Mouse (Mus musculus) neural tube, embryonic 12.5 days (tissue): ENCODE results near the gene Nlgn2. TPM values are rescaled to one million over a fixed set of nuclear protein-coding genes. Genes with fewer than 3 reads are reported as not detected.

Experiments
- ATAC-seq: fragments of 200-750 bp; cut with Nextera tagmentation; 2 replicates; pipeline ENCODE4 v1.8.0; 2017; ENCODE audit warnings: low read depth, mild to moderate bottlenecking, moderate TSS enrichment, moderate library complexity; ENCODE audit not compliant: low FRiP score
- H3K27ac ChIP-seq: fragments of 300-500 bp; sonication (generic); 2 replicates; pipeline ENCODE4 v1.5.1; 2016
- H3K27me3 ChIP-seq: fragments of 300-500 bp; sonication (generic); replicated peaks from 2 replicates; pipeline ENCODE4 v1.6.1; 2016; ENCODE audit warnings: mild to moderate bottlenecking
- H3K36me3 ChIP-seq: fragments of 300-500 bp; sonication (generic); 2 replicates; pipeline ENCODE4 v1.6.1; 2016; ENCODE audit warnings: mild to moderate bottlenecking
- H3K4me1 ChIP-seq: fragments of 300-500 bp; sonication (generic); 2 replicates; pipeline ENCODE4 v1.6.1; 2016
- H3K4me2 ChIP-seq: fragments of 300-500 bp; sonication (generic); replicated peaks from 2 replicates; pipeline ENCODE4 v1.6.1; 2016; ENCODE audit warnings: mild to moderate bottlenecking
- H3K4me3 ChIP-seq: fragments of 300-500 bp; sonication (generic); 2 replicates; pipeline ENCODE4 v1.5.1; 2016
- H3K9ac ChIP-seq: fragments of 300-500 bp; sonication (generic); 2 replicates; pipeline ENCODE4 v1.6.1; 2016; ENCODE audit warnings: mild to moderate bottlenecking
- H3K9me3 ChIP-seq: fragments of 300-500 bp; sonication (generic); 2 replicates; pipeline ENCODE4 v1.6.1; 2016; ENCODE audit warnings: mild to moderate bottlenecking
- WGBS: fragments of 180-500 bp; shearing (Covaris S2); methylation state at CpG from one replicate; pipeline ENCODE4 v1.1.7; 2016; 5-methylcytosine and 5-hydroxymethylcytosine counted together
- polyA plus RNA-seq: library from polyadenylated mRNA; unstranded; fragments of >200 nt; fragmentation: Nextera tagmentation; extraction: Ambion mirVana; gene quantifications from 2 replicates; pipeline ENCODE4 v1.2.1, GENCODE M21; 2016

Nlgn2 gene
- polyA plus RNA-seq, 1 experiment from 2014 or later = 14.1 TPM

DNA sequence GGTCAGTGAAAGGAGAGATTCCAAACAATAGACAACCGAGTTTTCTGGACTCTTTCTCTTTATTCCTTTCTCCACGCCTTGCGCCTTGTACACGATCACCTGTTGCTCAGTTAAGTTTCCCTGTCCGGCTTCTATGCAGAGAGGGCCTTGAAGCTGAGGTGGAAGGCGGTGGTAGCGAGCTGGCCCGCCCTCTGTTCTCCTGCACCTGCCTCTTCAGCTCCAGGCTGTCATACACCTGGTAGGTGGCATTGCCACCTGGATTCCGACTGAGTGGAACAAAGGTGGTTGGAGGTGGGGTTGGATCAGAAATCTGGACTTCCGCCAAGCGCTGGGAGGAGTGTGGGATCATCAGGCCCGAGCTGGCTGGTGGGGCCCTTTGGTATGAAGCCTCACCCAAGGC is 21.1 kb downstream of the Nlgn2 start:
- Histone ChIP-seq H3K4me3 (no peak overlapping the region), H3K9ac (no peak overlapping the region), H3K27me3 (no peaks in the 10 kb centered on the region), H3K4me1 (no peaks in the 10 kb centered on the region), H3K27ac (no peak overlapping the region), H3K4me2 (no peak overlapping the region), H3K9me3 (peaks cover 12% of the 10 kb centered on the region; the same call in 1 of the 2 replicates), H3K36me3 (no peaks in the 10 kb centered on the region)
- 92% methylated on average over 12 of the region's 12 CpGs for WGBS
- ATAC-seq = no peak

DNA sequence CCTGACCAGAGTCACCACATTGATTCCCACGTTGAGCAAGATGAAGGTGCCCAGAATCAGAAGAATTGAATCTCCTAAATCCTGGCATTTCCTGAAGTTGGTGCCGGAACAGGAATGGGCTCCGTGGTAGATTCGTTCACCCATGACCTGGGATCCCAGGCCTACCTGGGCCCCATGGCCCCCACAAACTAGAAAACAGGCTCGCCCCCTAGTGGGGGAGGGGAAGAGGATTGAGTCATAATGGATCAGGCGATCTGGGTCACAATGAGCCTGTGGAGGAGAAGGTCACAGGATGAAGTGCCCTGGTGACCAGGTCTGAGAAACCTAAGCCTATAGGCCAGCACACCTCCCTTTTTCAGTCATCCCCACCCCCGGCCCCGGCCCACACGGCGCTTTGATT is 22.4 kb downstream of the Nlgn2 start, which contains the start of gene Gm39566:
TSS of gene Gm39566 (minus strand) at position 144 of the 400 bp plus-strand sequence.
- Histone ChIP-seq H3K27ac (no peak within 1 kb of the TSS), H3K4me1 (no peaks in the 10 kb centered on the region), H3K36me3 (no peaks in the 10 kb centered on the region), H3K4me2 (no peak within 1 kb of the TSS), H3K9ac (no peak within 1 kb of the TSS), H3K4me3 (no peak within 1 kb of the TSS), H3K27me3 (no peaks in the 10 kb centered on the region), H3K9me3 (peaks cover 12% of the 10 kb centered on the region; the same call in 1 of the 2 replicates)
- no peak for ATAC-seq
- 63% methylated on average over 10 of the region's 10 CpGs for WGBS

DNA sequence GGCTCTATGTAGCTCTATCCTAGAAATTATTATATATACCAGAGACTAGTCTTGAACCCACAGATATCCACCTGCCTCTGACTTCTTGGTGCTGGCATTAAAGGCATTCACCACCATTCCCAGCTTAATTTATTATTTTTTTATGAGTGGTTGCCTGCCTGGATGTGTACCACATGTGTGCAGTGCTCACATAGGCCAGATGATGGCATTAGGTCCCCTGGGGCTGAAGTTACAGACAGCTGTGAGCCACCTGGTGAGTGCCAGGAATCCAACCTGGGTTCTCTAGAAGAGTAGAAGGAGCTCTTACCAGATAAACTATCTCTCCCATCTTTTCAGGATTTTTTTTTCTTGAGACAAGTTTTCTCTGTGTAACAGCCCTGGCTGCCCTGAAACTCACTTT is 27.3 kb downstream of the Nlgn2 start:
- H3K36me3 ChIP-seq = no peaks in the 10 kb centered on the region
- no peak overlapping the region for H3K4me2 ChIP-seq
- H3K27me3 ChIP-seq = peaks cover 25% of the 10 kb centered on the region
- no peaks in the 10 kb centered on the region for H3K4me1 ChIP-seq
- H3K4me3 ChIP-seq = no peak overlapping the region
- H3K9ac ChIP-seq = no peak overlapping the region
- no peak overlapping the region for H3K27ac ChIP-seq
- H3K9me3 ChIP-seq = peaks cover 5% of the 10 kb centered on the region; the same call in 1 of the 2 replicates
- no peak for ATAC-seq

DNA sequence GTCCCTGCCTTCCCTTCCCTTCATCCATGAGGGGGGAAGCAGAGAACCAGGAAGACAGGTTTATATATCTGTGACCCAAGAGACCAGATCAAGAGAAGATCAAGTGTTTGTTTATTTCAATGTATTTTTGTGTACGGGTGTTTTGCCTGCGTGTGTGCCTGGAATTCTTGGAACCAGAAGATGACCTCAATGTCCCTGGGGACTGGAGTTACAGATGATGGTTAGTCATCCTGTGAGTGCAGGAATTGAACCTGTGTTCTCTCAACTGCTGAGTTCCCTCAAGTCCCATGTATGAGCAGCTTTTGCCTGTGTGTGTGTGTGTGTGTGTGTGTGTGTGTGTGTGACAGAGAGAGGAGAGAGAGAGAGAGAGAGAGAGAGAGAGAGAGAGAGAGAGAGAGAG is 29.9 kb downstream of the Nlgn2 start:
- H3K4me1 ChIP-seq = peaks cover 25% of the 10 kb centered on the region
- ATAC-seq = no peak
- no peak overlapping the region for H3K9ac ChIP-seq
- peaks cover 5% of the 10 kb centered on the region; the same call in 1 of the 2 replicates for H3K9me3 ChIP-seq
- no peak overlapping the region for H3K4me3 ChIP-seq
- no peaks in the 10 kb centered on the region for H3K36me3 ChIP-seq
- peaks cover 51% of the 10 kb centered on the region for H3K27me3 ChIP-seq
- H3K4me2 ChIP-seq = no peak overlapping the region
- 90% methylated on average over 2 of the region's 2 CpGs for WGBS
- no peak overlapping the region for H3K27ac ChIP-seq

DNA sequence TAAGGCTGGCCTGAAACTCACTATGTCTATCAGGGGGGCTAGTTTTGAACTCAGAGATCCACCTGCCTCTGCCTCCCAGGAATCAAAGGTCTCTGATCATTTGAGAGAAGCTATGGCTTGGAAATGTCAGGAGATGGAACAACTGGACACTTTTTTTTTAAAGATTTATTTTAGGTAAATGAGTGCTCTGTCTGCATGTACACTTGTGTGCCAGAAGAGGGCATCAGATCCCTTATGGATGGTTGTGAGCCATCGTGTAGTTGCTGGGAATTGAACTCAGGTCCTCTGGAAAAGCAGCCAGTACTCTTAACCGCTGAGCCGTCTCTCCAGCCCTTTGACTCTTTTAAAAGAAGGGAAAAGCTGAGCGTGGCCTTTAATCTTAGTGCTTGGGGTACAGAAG is 31.2 kb downstream of the Nlgn2 start:
- Histone ChIP-seq H3K27me3 (peaks cover 64% of the 10 kb centered on the region), H3K4me2 (no peak overlapping the region), H3K4me1 (peaks cover 38% of the 10 kb centered on the region), H3K4me3 (no peak overlapping the region), H3K36me3 (no peaks in the 10 kb centered on the region), H3K27ac (no peak overlapping the region), H3K9me3 (peaks cover 5% of the 10 kb centered on the region; the same call in 1 of the 2 replicates), H3K9ac (no peak overlapping the region)
- 81% methylated on average over 4 of the region's 4 CpGs for WGBS
- ATAC-seq = no peak

DNA sequence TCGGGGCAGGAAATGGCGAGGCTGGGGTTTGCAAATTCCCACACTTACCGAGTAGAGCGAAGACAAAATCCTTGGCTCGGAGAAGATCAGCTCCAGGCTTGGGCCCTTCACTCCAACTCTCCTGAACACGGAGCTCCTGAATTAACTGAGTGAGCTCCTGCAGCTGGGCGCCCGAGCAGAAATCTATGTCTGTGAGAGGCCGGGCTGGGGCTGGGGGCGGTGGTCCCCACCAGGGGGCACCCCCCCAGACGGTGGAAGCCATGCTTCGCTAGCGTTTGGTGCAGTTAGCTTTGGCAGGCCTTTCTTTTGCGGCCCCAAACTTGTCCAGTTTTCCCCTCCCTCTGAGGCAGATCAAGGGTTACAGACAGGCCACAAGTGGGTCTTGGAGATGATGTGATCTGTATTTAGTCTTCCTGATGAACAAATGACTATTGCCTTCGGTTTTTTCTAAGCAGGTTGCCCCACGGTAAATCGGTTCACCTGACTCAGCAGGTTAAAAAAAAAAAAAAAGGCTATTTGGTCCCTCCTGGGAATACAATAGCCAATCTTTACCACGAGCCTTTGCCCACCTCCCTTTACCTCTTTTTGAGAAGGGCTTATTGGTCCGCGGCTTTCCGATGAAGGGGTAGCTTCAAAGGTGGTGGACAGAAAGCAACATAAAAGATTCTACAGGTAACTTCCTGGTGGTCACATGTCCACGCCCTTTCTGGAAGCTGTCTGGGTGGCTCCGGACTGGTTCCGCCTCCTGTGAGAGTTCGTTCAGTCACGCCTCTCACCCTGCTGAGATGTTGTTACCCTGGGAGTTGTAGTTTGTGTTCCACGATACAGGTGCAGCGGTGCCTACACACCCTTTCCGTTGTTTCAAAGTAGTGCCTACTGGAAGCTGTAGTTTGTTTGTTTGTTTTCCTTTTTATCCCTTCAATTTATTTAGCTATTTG is 32.3 kb downstream of the Nlgn2 start, which contains the start of gene Tmem102:
TSS of gene Tmem102 (minus strand) at position 653 of the 938 bp plus-strand sequence.
- no peak within 1 kb of the TSS for H3K27ac ChIP-seq
- no peak for ATAC-seq
- peak within 1 kb of the TSS; percentile 92 for H3K4me2 ChIP-seq
- peaks cover 71% of the 10 kb centered on the region for H3K27me3 ChIP-seq
- WGBS = 4% methylated on average over 29 of the region's 29 CpGs
- peaks cover 5% of the 10 kb centered on the region; the same call in 1 of the 2 replicates for H3K9me3 ChIP-seq
- H3K9ac ChIP-seq = no peak within 1 kb of the TSS
- H3K4me1 ChIP-seq = peaks cover 49% of the 10 kb centered on the region
- H3K4me3 ChIP-seq = 0 out of 2 replicates have a peak within 1 kb of the TSS, but pooled peaks have one; percentile 11
- no peaks in the 10 kb centered on the region for H3K36me3 ChIP-seq

DNA sequence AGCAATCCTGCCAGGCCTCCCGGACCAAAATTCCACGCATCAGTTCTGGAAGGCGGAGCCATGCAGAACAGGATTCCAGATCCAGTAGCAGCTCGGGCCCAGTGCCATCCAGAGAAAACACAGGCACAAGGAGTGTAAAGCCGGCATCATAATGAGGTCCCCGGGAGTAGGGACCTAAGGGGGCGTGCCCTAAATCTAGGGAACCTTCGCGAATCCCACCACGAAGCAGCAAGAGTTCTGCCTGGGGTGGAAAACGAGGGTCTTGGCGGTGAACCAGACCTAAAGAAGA is 33.0 kb downstream of the Nlgn2 start:
- ATAC-seq = no peak
- Histone ChIP-seq H3K4me1 (peaks cover 56% of the 10 kb centered on the region), H3K9me3 (peaks cover 5% of the 10 kb centered on the region; the same call in 1 of the 2 replicates), H3K9ac (no peak overlapping the region), H3K27me3 (peaks cover 71% of the 10 kb centered on the region), H3K27ac (no peak overlapping the region), H3K4me3 (no peak overlapping the region), H3K36me3 (no peaks in the 10 kb centered on the region), H3K4me2 (peak overlapping the region; percentile 92)
- WGBS = 4% methylated on average over 12 of the region's 12 CpGs

DNA sequence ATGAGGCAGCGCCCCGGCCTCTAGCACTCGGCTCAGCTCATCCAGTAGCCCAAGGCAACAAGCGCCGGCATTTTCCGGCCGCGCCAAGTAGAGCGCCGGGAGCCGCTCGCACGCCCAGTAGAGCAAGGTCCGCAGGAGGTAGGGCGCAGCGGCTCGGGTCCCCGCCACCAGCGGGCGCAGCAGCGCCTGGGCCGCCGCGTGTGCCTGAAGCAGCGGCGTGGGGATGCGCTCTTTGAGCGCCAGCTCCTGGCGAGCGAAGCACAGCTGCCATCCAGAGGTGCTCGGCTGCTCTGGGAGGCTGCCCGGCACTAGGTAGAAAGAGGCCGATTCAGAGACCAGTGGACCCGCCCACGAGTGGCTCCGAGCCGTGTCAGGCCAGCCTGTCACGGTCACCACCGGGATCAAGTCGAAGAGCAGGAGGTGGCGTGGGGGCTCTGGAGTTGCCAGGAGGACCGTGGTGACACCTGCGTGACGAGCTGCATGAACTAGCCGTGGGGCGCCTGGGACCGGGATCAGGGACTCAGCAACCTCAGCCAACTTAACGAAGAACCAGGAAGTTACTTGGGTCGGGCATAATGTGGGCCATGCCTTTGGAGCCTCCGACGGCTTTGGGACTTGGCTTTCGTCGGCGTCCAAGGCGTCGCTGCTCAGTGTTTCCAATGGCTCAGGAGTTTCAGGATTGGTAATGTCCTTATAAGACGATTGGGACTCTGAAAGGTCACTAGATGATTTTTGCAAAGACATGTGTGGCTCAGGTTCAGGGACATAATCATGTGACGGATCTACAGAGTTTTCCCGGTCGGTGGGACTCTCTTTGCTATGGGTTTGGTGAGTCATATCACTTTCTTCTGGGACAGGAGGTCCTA is 33.6 kb downstream of the Nlgn2 start:
- WGBS = 1% methylated on average over 60 of the region's 60 CpGs
- peaks cover 5% of the 10 kb centered on the region; the same call in 1 of the 2 replicates for H3K9me3 ChIP-seq
- H3K4me3 ChIP-seq = peak overlapping the region; percentile 54
- peaks cover 71% of the 10 kb centered on the region for H3K27me3 ChIP-seq
- ATAC-seq = 0 out of 2 replicates have a peak, but pooled peaks have one; percentile 7
- H3K4me2 ChIP-seq = peak overlapping the region; percentile 92
- peak overlapping the region; percentile 69 for H3K9ac ChIP-seq
- peaks cover 61% of the 10 kb centered on the region for H3K4me1 ChIP-seq
- H3K36me3 ChIP-seq = no peaks in the 10 kb centered on the region
- 0 out of 2 replicates have a peak overlapping the region, but pooled peaks have one; percentile 20 for H3K27ac ChIP-seq

DNA sequence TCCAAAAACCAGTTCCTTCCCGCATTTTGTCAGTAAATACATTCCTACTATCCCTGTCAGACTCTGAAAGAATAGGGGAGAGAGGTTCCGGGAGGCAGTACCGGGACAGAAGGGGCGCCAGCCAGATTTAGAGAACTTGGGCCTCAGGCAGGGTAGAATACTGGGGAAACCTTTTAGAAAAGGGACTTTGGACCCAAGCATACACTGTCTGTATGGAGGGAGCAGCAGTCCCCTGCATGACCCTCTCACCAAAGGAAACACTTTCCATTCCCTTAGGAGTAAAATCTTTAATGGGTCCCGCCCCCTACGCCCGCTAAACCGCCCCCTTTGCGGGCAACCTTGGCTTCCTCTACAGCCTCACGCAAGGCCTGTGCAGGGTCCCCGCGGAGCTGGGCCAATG is 34.3 kb downstream of the Nlgn2 start:
- Histone ChIP-seq H3K4me1 (peaks cover 68% of the 10 kb centered on the region), H3K36me3 (no peaks in the 10 kb centered on the region), H3K4me3 (peak overlapping the region; percentile 54), H3K9me3 (peaks cover 5% of the 10 kb centered on the region; the same call in 1 of the 2 replicates), H3K9ac (peak overlapping the region; percentile 69), H3K27me3 (peaks cover 72% of the 10 kb centered on the region), H3K27ac (0 out of 2 replicates have a peak overlapping the region, but pooled peaks have one; percentile 20), H3K4me2 (peak overlapping the region; percentile 92)
- 2% methylated on average over 12 of the region's 12 CpGs for WGBS
- no peak for ATAC-seq

DNA sequence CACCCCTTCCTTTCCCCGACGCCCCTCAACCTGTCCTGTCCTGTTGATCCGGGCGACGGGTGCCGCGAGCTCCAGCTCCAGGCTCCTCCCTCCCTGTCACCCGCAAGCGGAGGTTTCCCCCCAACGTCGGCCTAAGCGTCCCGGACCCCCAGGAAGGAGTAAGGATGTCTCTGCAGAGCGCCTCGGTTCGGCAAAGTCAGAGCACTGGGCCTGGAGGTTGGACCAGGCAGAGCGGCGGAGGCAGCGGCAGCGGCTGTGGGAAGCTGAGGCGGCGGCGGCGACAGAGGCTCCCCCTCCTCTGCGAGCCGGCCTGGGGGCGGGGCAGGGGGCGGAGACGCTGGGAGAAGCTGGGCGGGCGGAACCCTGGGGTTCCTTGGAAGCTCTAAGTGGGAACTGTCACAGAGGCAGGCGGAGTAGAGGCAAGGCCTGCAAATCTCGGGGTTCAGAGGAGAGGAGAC is 34.9 kb downstream of the Nlgn2 start:
- Histone ChIP-seq H3K9me3 (peaks cover 5% of the 10 kb centered on the region; the same call in 1 of the 2 replicates), H3K9ac (peak overlapping the region; percentile 69), H3K27ac (peak overlapping the region; percentile 46; the same call in 1 of the 2 replicates), H3K4me3 (peak overlapping the region; percentile 54), H3K4me1 (peaks cover 72% of the 10 kb centered on the region), H3K36me3 (no peaks in the 10 kb centered on the region), H3K27me3 (peaks cover 75% of the 10 kb centered on the region), H3K4me2 (peak overlapping the region; percentile 92)
- under 1% methylated on average over 33 of the region's 33 CpGs for WGBS
- no peak for ATAC-seq

DNA sequence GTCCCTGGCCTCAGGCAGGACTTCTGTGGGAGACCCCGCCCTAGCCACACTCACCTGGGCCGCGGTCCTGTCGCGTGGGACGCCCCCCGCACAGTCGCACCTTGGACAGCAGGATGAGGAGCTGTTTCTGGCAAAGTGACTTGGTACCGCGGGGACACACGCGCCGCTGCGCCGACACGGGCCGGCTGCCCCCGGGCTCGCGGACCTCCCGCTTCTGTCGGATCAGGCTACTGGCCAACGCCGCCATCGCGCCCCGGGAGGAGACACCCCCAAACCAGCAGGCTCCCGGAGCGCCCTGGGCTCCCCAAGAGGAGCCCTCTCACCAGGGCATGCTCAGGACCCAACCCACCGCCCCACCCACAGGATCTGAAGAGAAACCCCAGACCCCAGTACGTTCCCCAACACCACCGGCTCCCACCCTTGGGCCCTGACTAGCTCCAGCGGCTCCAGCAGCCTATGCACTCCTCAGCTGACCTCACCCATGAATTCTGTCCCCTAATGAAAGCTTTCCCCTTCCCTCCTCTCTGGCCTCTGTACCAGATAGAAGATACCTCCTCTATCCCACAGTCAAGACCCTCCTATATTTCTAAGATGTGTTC is 36.1 kb downstream of the Nlgn2 start, which contains the start of gene Fgf11:
TSS of gene Fgf11 (minus strand) at position 479 of the 599 bp plus-strand sequence.
- H3K9me3 ChIP-seq = peaks cover 3% of the 10 kb centered on the region; the same call in 1 of the 2 replicates
- H3K9ac ChIP-seq = peak within 1 kb of the TSS; percentile 69
- H3K27me3 ChIP-seq = peaks cover 75% of the 10 kb centered on the region
- H3K4me3 ChIP-seq = peak within 1 kb of the TSS; percentile 54
- WGBS = 1% methylated on average over 33 of the region's 33 CpGs
- H3K36me3 ChIP-seq = no peaks in the 10 kb centered on the region
- peak within 1 kb of the TSS; percentile 92 for H3K4me2 ChIP-seq
- H3K4me1 ChIP-seq = peaks cover 72% of the 10 kb centered on the region
- H3K27ac ChIP-seq = peak within 1 kb of the TSS; percentile 68
- ATAC-seq = no peak
